Mouse (Mus musculus): ENCODE measurements at regions not wholly inside any gene's neighbourhood (a gene's known extent, or its start where the extent isn't known, plus 50 kb on each side); places are given as distances from the start of the nearest gene placed in this dataset.

DNA sequence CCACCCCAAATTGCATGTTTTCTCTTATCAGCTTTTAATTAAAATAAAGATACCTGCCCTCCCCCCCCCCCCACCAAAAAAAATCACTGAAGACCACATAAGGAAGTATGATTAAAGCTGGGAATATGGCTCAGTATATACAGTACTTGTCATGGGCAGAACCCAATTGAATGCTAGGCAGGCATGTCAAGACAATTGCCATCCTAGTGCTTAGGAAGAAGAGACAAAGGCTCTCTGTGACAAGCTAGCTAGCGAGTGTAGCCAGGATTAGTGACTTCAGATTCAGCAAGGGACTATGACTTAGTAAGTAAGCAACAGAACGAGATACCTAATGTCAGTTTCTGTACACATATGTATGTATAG lies 116.4 kb upstream of the Hs3st1 start:
- TF ChIP-seq CTCF (IDR thresholded peaks at IDR 0.05; ENCODE audit: low read depth, low read length), result no peak
- no peak for TF ChIP-seq POLR2A (IDR thresholded peaks at IDR 0.05; ENCODE audit: insufficient read depth, low read length)

Data from ES-Bruce4 (cell line).